Mouse (Mus musculus) mouse embryonic stem cell (cell line): ENCODE results near the gene Cdc37.

Experiments used
- in situ Hi-C, 2 experiments: fragments of 300-500 bp; cut with MboI; formaldehyde crosslinking; loops; 1 replicate in 1 of 2; 3 replicates in 1 of 2; pipeline ENCODE4 v1.14.3; 2019 to 2020; ENCODE audit warnings: low sequenced_read_pairs in 2 of 2, low pct_unique_long_range_greater_than_20kb in 1 of 2, mixed read lengths in 1 of 2; ENCODE audit not compliant: unreplicated experiment in 1 of 2

Cdc37 gene

GRCm38 (mm10) chr9:21113751-21114150 is 36.0 kb downstream of the Cdc37 start:
- in situ Hi-C loops: no loop called here

DNA sequence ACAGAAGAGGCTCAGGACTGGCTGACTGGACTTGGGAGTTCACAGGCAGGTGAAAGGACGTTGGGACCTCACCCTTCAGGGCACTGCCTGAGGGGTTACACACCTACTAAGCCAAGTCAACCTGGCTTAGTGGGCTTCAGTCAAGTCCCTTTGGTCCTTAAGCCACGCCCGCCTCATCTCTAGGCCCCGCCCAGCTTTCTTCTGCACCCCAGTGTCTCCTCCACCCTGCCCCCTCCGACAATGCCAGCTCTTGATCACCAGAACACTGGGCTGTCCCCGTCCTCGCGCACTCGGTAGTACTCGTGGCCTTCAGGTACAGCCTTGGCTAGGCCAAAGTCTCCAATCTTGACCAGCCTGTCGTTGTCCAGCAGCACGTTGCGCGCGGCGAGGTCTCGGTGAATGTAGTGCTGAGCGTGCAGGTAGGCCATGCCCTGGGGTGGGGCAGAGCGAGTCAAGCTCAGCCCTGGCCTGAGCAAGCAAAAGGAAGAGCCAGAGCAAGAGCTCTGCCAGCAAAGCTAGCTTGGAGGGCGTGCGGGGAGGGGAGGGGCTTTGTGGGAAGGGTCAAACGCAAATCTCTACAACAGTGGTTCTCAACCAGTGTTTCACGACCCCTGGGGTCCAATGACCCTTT is 42.1 kb downstream of the Cdc37 start:
- in situ Hi-C loops: no loop called here

DNA sequence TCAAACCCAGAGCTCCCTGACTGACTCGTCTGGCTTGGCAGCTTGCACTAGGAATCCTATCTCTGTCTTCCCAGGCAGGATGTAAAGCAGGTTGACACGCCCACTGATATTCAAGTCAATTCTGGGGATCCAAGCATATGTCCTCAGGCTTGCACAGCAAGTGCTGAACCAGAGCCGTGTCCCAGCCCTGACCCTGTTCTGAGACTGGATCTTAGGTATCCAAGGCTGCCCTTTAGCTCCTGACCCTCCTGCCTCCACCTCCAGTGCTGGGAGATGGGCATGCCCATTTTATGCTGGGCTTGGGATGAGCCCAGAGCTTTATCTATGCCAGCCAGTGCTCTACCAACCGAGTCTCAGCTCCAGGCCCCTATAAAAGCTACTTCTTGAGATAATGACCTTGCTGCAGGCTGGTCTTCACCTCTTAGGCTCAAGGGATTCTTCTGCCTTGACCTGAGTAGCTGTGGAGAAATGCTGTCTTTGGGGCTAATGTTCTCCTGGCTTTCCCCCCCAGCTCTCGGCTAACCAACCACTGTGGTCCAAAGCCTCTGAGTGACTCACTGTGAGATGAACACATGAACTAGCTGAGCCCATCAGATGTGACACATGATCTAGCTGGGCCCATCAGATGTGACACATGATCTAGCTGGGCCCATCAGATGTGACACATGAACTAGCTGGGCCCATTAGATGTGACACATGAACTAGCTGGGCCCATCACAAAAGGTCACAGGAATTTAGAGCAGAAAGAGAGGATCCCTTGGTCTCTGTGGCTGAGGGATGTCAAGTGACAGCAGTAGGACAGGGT is 43.8 kb downstream of the Cdc37 start:
- in situ Hi-C loops: no loop called here

DNA sequence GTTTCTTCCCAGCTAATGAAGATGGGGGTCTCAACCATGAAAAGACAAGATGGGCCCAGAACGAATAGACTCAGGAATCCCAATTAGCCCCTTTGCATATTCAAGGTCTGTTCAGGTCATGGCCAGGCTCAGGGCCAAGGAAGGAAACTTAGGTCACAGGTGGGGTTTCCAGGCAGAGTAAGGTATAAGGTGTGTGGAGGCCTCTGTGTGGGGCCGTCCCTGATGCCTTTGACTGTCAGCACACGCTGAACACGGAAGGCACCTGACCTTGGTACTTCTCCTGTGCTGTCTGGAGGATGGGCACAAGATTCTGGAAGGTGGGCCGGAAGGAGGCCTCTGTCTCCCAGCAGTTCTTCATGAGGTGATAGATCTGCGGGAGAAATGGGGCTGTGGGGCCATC is 45.0 kb downstream of the Cdc37 start:
- in situ Hi-C loops: no loop called here

DNA sequence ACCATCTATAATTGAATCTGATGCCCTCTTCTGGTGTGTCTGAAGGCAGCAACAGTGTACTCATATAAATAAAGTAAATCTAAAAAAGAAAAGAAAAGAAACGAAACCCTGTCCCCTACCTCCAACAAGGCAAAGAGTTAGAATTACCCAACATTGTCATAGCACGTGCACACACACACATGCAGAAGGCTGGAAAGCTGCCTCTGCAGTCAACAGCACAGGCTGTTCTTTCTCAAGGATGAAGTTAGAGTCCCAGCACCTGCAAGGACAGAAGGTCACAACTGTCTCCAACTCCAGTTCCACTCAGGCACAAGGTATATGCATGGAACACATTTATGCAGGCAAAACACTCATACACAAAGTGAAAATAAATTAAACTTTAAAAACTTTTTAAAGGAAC is 47.7 kb downstream of the Cdc37 start:
- in situ Hi-C loops: no loop called here

- in situ Hi-C loops: no loop called here
Measured at GRCm38 (mm10) chr9:21100447-21101161, 49.2 kb downstream of the Cdc37 start.

GRCm38 (mm10) chr9:21097793-21098192 is 52.0 kb downstream of the Cdc37 start:
- in situ Hi-C loops: no loop called here

DNA sequence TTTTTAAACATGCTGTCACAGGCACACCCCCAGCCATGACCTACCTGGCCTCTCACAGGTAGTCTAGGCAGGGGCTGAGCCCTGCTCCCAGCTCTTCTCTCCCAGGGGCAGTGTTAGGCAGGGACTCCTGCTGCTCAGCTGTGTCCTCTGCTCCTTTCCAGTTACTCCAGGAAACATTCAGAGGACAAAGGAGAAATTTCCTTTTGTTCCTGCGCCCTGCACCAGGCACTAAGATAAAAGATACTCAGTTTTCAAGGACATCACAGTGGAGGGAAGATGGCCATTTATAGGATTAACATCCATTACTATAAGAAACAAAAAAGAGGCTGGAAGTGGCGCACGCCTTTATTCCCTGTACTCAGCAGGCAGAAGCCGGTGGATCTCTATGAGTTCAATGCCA is 53.8 kb downstream of the Cdc37 start:
- in situ Hi-C loops: no loop called here

DNA sequence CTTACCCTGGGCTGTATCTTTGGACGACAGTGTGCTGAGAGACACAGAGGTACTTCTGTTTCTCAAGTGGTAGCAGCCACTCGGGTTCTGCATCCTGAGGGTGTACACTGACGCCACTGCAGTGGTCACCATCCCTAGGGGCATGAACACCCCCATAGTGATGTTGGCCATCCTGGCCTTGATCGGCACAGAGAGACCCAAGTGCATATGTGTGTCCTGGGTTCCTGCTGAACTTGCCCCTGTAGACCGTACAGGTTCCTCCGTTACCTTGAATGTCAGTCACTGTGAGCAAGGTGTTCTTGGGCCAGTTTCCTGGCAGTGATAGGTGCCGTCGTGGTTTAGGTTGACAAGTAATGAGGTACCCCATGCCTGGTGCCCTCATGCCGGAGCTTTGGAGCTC is 56.4 kb downstream of the Cdc37 start:
- in situ Hi-C loops: no loop called here

- in situ Hi-C loops: no loop called here
Measured at GRCm38 (mm10) chr9:21091707-21092320, 58.0 kb downstream of the Cdc37 start, which contains the start of the genes Gm38431 and Raver1. TSS of gene Gm38431 (minus strand) at chr9:21091997. TSS of gene Raver1 (minus strand) at chr9:21092008.

DNA sequence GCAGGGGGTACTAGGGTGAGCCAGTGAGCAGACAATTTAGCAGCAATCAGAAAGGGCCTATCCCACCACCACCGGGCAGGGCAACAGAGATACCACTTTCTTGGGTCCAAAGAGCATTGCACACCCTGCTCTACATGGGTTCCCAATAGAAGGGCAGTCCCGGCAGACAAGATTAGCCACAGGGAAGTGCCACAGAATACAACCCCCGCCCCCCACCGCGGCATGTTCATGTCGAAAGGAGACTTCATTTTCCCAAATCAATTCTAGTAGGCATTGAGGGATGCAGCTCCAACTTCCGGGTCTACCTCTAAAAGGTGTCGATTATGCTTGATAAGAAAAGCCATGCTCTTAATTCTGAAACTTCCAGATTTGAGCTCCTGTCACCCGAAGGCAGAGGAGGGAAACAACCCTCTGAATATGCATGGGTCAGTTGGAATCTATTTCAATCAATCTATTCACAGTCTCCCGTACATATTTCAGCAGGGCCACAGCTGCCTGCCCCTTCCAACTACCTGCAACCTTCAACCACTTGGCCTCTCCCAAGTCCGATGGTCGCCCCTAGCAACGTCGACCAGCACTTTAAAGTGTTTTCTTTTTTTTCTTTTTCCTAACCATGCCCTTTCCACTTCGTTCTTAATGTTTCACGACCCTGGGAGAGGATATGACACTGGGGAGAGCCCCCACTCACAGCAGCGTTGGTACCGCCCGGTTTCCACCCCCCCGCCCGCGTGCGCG is 58.6 kb downstream of the Cdc37 start:
- in situ Hi-C loops: no loop called here

- in situ Hi-C loops: no loop called here
Measured at GRCm38 (mm10) chr9:21090537-21090936, 59.2 kb downstream of the Cdc37 start.

- in situ Hi-C loops: loop anchor here in 1 of 2 experiments (10.0 kb wide), 1 partner anchor 149 kb away; no protein-coding TSS in a partner anchor
Measured at GRCm38 (mm10) chr9:21083324-21083723, 66.5 kb downstream of the Cdc37 start.
